Mouse (Mus musculus) olfactory bulb, adult 2 months (tissue): ENCODE data around the gene Slamf7.

ENCODE experiments used
- CTCF ChIP-seq: fragments of 200-500 bp; IDR thresholded peaks from 2 replicates; pipeline ENCODE4 v1.5.1; 2012; ENCODE audit warnings: low read depth, mild to moderate bottlenecking, low read length, moderate library complexity; ENCODE audit not compliant: insufficient read depth
- POLR2A ChIP-seq: fragments of 200-500 bp; IDR thresholded peaks from 2 replicates; pipeline ENCODE4 v1.6.1; 2012; ENCODE audit warnings: mild to moderate bottlenecking, low read depth, low read length, moderate library complexity; ENCODE audit not compliant: insufficient read depth

DNA sequence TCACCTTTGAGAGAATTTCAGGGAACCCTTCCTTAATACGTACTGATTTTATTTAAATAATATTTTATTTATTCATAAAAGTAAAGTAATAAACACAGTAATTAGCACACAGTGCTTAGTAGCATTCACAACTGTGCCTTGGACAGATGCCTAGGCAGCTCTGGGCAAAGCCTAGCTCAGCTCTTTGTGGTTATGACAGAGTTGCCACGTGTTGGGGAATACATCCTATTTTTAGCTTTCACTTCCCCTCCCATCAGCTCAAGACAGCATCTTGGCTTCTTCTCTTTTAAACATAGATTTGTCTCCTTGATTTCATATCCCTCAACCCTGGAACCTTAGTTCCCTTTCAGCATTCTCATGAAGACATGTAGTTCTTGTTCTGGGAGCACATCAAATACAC, 21.4 kb downstream of the Slamf7 start:
- TF ChIP-seq CTCF, result no peak
- TF ChIP-seq POLR2A, result no peak
